Mouse (Mus musculus) kidney, postnatal 0 days (tissue): ENCODE measurements at regions not wholly inside any gene's neighbourhood (a gene's known extent, or its start where the extent isn't known, plus 50 kb on each side); places are given as distances from the start of the nearest gene placed in this dataset. TPM values are rescaled to one million over a fixed set of nuclear protein-coding genes. Genes with fewer than 3 reads are reported as not detected.

Experiments
- ATAC-seq: fragments of 200-750 bp; cut with Nextera tagmentation; replicated peaks from 2 replicates; pipeline ENCODE4 v1.8.0; 2017; ENCODE audit warnings: low read depth, moderate number of reproducible peaks, moderate TSS enrichment, moderate library complexity; ENCODE audit not compliant: low FRiP score
- DNase-seq: peaks from one replicate; pipeline ENCODE4 v3.0.0-alpha.2; 2016; ENCODE audit warnings: low spot score
- H3K27ac ChIP-seq: fragments of 300-500 bp; sonication (generic); 2 replicates; pipeline ENCODE4 v1.5.1; 2014; ENCODE audit warnings: mild to moderate bottlenecking
- H3K27me3 ChIP-seq: fragments of 300-500 bp; sonication (generic); 2 replicates; pipeline ENCODE4 v1.6.1; 2014; ENCODE audit warnings: low read length, mixed read lengths; ENCODE audit not compliant: insufficient read depth
- H3K36me3 ChIP-seq: fragments of 300-500 bp; sonication (generic); 2 replicates; pipeline ENCODE4 v1.6.1; 2014; ENCODE audit warnings: low read length, mixed read lengths; ENCODE audit not compliant: insufficient read depth
- H3K4me1 ChIP-seq: fragments of 300-500 bp; sonication (generic); replicated peaks from 2 replicates; pipeline ENCODE4 v1.6.1; 2014; ENCODE audit warnings: antibody characterized with exemption, low read length, mixed read lengths; ENCODE audit not compliant: insufficient read depth
- H3K4me2 ChIP-seq: fragments of 300-500 bp; sonication (generic); 2 replicates; pipeline ENCODE4 v1.6.1; 2014; ENCODE audit warnings: mild to moderate bottlenecking, low read length, moderate library complexity, mixed read lengths
- H3K4me3 ChIP-seq: fragments of 300-500 bp; sonication (generic); replicated peaks from 2 replicates; pipeline ENCODE4 v1.5.1; 2014; ENCODE audit warnings: low read depth, low read length
- H3K9ac ChIP-seq: fragments of 300-500 bp; sonication (generic); 2 replicates; pipeline ENCODE4 v1.6.1; 2014; ENCODE audit warnings: low read depth, low read length
- H3K9me3 ChIP-seq: fragments of 300-500 bp; sonication (generic); replicated peaks from 2 replicates; pipeline ENCODE4 v1.6.1; 2016; ENCODE audit warnings: low read length, inconsistent platforms, mixed read lengths
- CTCF ChIP-seq: IDR thresholded peaks from 2 replicates; pipeline ENCODE4 v1.5.1; 2016; ENCODE audit warnings: antibody characterized with exemption, low read depth, mild to moderate bottlenecking, moderate library complexity
- WGBS: fragments of 180-500 bp; shearing (Covaris S2); extraction: QIAGEN DNeasy Blood & Tissue Kit; methylation state at CpG from one replicate; pipeline ENCODE4 v1.1.7; 2014; 5-methylcytosine and 5-hydroxymethylcytosine counted together
- microRNA-seq: library from miRNA; unstranded; fragments of <30 nt; microRNA quantifications from one replicate; pipeline ENCODE4, GENCODE M21; 2016

- Histone ChIP-seq H3K36me3 (no peaks in the 10 kb centered on the region), H3K27ac (no peak overlapping the region), H3K4me2 (no peak overlapping the region), H3K9me3 (no peaks in the 10 kb centered on the region), H3K9ac (no peak overlapping the region), H3K4me3 (no peak overlapping the region), H3K4me1 (no peaks in the 10 kb centered on the region), H3K27me3 (no peaks in the 10 kb centered on the region)
- TF ChIP-seq CTCF: no peak
- DNase-seq: no peak
- ATAC-seq: peak; percentile 49; the same call in 1 of the 2 replicates
- WGBS: 36% methylated on average over 8 of the region's 8 CpGs
Measured at GRCm38 (mm10) chr13:7057545-7057944, 409.0 kb upstream of the Pfkp start.

Small RNA genes lying in the stretch of these regions (microRNA-seq; reads per million reads assigned to microRNA genes)
- gene Gm22689: not detected
